Mouse (Mus musculus) right cerebral cortex, postnatal 14 days (tissue): Measurements from ENCODE around the gene Pkd1.

Source experiments
- DNase-seq: peaks from one replicate; pipeline ENCODE4 v3.0.0; 2022

The Pkd1 gene

GRCm38 (mm10) chr17:24567034-24567779 lies 17.6 kb downstream of the Pkd1 start:
- no peak for DNase-seq

- DNase-seq: no peak
Observed at GRCm38 (mm10) chr17:24569837-24570236, 20.2 kb downstream of the Pkd1 start.

- DNase-seq: no peak
Observed at GRCm38 (mm10) chr17:24572651-24573245, 23.1 kb downstream of the Pkd1 start.

- DNase-seq: no peak
Observed at GRCm38 (mm10) chr17:24573811-24574210, 24.2 kb downstream of the Pkd1 start.

GRCm38 (mm10) chr17:24579532-24579931 lies 29.9 kb downstream of the Pkd1 start:
- DNase-seq: no peak

GRCm38 (mm10) chr17:24580287-24580686 lies 30.7 kb downstream of the Pkd1 start:
- DNase-seq: no peak

- no peak for DNase-seq
Observed at GRCm38 (mm10) chr17:24583599-24584460, 34.2 kb downstream of the Pkd1 start.

- DNase-seq: no peak
Observed at GRCm38 (mm10) chr17:24584520-24584919, 34.9 kb downstream of the Pkd1 start.

GRCm38 (mm10) chr17:24586532-24586931 lies 36.9 kb downstream of the Pkd1 start:
- DNase-seq: no peak

- DNase-seq: no peak
Observed at GRCm38 (mm10) chr17:24590943-24591342, 41.3 kb downstream of the Pkd1 start.

- DNase-seq: no peak
Observed at GRCm38 (mm10) chr17:24591695-24592094, 42.1 kb downstream of the Pkd1 start.

GRCm38 (mm10) chr17:24593248-24593647 lies 43.6 kb downstream of the Pkd1 start:
- no peak for DNase-seq

- no peak for DNase-seq
Observed at GRCm38 (mm10) chr17:24593992-24594890, 44.6 kb downstream of the Pkd1 start.

- no peak for DNase-seq
Observed at GRCm38 (mm10) chr17:24595126-24596072, 45.8 kb downstream of the Pkd1 start.

GRCm38 (mm10) chr17:24596073-24596466 lies 46.4 kb downstream of the Pkd1 start:
- no peak for DNase-seq

GRCm38 (mm10) chr17:24596471-24597183 lies 47.0 kb downstream of the Pkd1 start:
- no peak for DNase-seq

- no peak for DNase-seq
Observed at GRCm38 (mm10) chr17:24597989-24598388, 48.4 kb downstream of the Pkd1 start.

GRCm38 (mm10) chr17:24600502-24600901 lies 50.9 kb downstream of the Pkd1 start:
- DNase-seq: no peak

GRCm38 (mm10) chr17:24603961-24604360 lies 54.3 kb downstream of the Pkd1 start:
- DNase-seq: no peak

- DNase-seq: no peak
Observed at GRCm38 (mm10) chr17:24604557-24604956, 54.9 kb downstream of the Pkd1 start.

GRCm38 (mm10) chr17:24608370-24608769 lies 58.7 kb downstream of the Pkd1 start:
- no peak for DNase-seq
